Mouse (Mus musculus) megakaryocyte, embryonic 14.5 days (primary cell): ENCODE measurements at regions not wholly inside any gene's neighbourhood (a gene's known extent, or its start where the extent isn't known, plus 50 kb on each side); places are given as distances from the start of the nearest gene placed in this dataset.

Experiments
- H3K27me3 ChIP-seq: replicated peaks from 2 replicates; pipeline ENCODE3; 2012; ENCODE audit warnings: inconsistent platforms
- H3K36me3 ChIP-seq: replicated peaks from 2 replicates; pipeline ENCODE3; 2012; ENCODE audit warnings: low read length, inconsistent platforms, mixed read lengths
- H3K4me1 ChIP-seq: 2 replicates; pipeline ENCODE4 v1.6.1; 2012; ENCODE audit warnings: inconsistent platforms
- H3K4me3 ChIP-seq: replicated peaks from 2 replicates; pipeline ENCODE3; 2012; ENCODE audit warnings: moderate library complexity, mild to moderate bottlenecking, inconsistent platforms
- H3K9me3 ChIP-seq: 2 replicates; pipeline ENCODE4 v1.6.1; 2012; ENCODE audit warnings: inconsistent platforms
- FLI1 ChIP-seq: IDR thresholded peaks from 2 replicates; pipeline ENCODE4 v1.6.1; 2012; ENCODE audit warnings: low read length, inconsistent platforms, mixed read lengths
- GATA1 ChIP-seq: IDR thresholded peaks from 3 replicates; pipeline ENCODE4 v1.6.1; 2012; ENCODE audit warnings: mixed read lengths, low read length, inconsistent platforms, borderline replicate concordance

DNA sequence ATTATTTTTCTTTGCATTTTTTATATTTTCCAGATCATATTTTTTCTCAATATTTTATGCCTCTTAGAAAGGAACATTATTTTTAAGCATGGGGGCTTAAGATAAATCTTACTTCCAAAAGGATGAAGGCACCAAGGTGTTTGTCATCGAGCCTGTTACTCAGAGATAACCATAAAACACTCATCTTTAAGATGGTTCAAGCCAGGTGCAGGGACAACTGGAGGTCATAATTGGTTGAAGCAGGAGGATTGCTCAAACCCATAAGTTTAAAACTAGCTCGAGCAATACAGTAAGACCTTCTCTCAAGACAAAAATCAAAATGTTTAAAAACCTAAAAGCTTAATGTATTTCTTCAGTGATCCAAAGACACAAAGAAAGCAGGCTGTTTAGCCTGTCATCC, 92.6 kb upstream of the Rreb1 start:
- peaks cover 7% of the 10 kb centered on the region for H3K27me3 ChIP-seq
- no peaks in the 10 kb centered on the region for H3K36me3 ChIP-seq
- peaks cover 22% of the 10 kb centered on the region for H3K4me1 ChIP-seq
- H3K4me3 ChIP-seq = no peak overlapping the region
- H3K9me3 ChIP-seq = peaks cover 7% of the 10 kb centered on the region
- TF ChIP-seq FLI1 (no peak), GATA1 (no peak)

DNA sequence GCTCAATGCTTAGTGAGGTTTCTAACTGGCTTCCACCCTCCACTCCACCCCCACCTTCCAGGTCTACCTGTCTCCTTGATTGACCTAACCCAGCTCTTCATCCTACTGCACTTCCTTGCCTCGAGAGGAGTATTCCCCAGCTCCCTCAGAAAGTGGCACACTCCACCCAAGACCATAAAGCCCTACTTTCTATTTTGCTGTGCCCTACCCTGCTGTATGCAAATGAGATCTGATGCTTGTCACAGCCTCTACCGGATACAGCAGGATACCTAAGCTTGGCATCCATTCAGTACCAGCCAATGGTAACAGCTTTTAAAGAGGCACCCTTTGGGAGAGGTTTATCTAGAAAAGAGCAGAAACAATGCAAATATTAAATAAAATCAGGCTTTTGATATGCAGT, 92.1 kb upstream of the Rreb1 start:
- H3K9me3 ChIP-seq = peaks cover 7% of the 10 kb centered on the region
- H3K36me3 ChIP-seq = no peaks in the 10 kb centered on the region
- no peak for TF ChIP-seq FLI1
- no peak overlapping the region for H3K4me3 ChIP-seq
- peaks cover 17% of the 10 kb centered on the region for H3K4me1 ChIP-seq
- peaks cover 5% of the 10 kb centered on the region for H3K27me3 ChIP-seq

GRCm38 (mm10) chr13:37689127-37689777, 88.9 kb upstream of the Rreb1 start:
- Histone ChIP-seq H3K4me3 (no peak overlapping the region), H3K27me3 (peaks cover 7% of the 10 kb centered on the region), H3K4me1 (peaks cover 13% of the 10 kb centered on the region), H3K36me3 (no peaks in the 10 kb centered on the region), H3K9me3 (peaks cover 7% of the 10 kb centered on the region)
- TF ChIP-seq FLI1 (no peak), GATA1 (no peak)

GRCm38 (mm10) chr13:37691855-37692445, 86.2 kb upstream of the Rreb1 start:
- peaks cover 7% of the 10 kb centered on the region for H3K27me3 ChIP-seq
- no peak overlapping the region for H3K4me3 ChIP-seq
- peaks cover 7% of the 10 kb centered on the region for H3K9me3 ChIP-seq
- peaks cover 4% of the 10 kb centered on the region; the same call in 1 of the 2 replicates for H3K4me1 ChIP-seq
- no peak for TF ChIP-seq GATA1
- H3K36me3 ChIP-seq = no peaks in the 10 kb centered on the region

DNA sequence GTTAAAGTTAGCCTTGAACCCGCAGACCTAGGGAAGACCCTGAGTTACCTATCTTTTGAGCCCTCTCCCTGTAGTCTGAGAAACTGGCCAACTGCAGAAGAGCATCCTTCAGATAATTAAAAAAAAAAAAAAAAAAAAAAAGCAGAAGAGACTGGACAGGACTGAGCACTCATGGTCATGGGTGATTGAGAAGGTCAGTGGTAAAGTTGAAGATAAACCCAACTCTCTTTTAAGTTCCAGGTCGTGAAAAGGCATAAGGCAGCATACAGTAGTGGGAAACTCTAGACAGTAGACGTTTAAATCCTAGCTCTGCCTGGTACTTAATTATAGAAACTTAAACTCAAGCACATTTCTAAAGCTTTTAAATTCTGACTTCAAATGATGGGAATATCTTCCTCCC, 84.6 kb upstream of the Rreb1 start:
- H3K27me3 ChIP-seq = peaks cover 7% of the 10 kb centered on the region
- H3K36me3 ChIP-seq = no peaks in the 10 kb centered on the region
- peaks cover 7% of the 10 kb centered on the region for H3K9me3 ChIP-seq
- peaks cover 4% of the 10 kb centered on the region; the same call in 1 of the 2 replicates for H3K4me1 ChIP-seq
- TF ChIP-seq FLI1 (no peak), GATA1 (no peak)
- H3K4me3 ChIP-seq = no peak overlapping the region

- peaks cover 26% of the 10 kb centered on the region for H3K27me3 ChIP-seq
- no peak for TF ChIP-seq GATA1
- TF ChIP-seq FLI1 = no peak
These were observed 73.7 kb upstream of the Rreb1 start for GRCm38 (mm10) chr13:37704475-37704874.

GRCm38 (mm10) chr13:37705482-37705881, 72.7 kb upstream of the Rreb1 start:
- no peak for TF ChIP-seq GATA1
- no peak for TF ChIP-seq FLI1
- H3K27me3 ChIP-seq = peaks cover 23% of the 10 kb centered on the region
- no peaks in the 10 kb centered on the region for H3K36me3 ChIP-seq
- peaks cover 33% of the 10 kb centered on the region for H3K4me1 ChIP-seq
- peaks cover 7% of the 10 kb centered on the region for H3K9me3 ChIP-seq
- peak overlapping the region; percentile 55 for H3K4me3 ChIP-seq

More at GRCm38 (mm10) chr13:37704475-37704874, 73.7 kb upstream of the Rreb1 start:
- no peak overlapping the region for H3K4me3 ChIP-seq
- peaks cover 33% of the 10 kb centered on the region for H3K4me1 ChIP-seq
- H3K36me3 ChIP-seq = no peaks in the 10 kb centered on the region
- H3K9me3 ChIP-seq = peaks cover 7% of the 10 kb centered on the region

DNA sequence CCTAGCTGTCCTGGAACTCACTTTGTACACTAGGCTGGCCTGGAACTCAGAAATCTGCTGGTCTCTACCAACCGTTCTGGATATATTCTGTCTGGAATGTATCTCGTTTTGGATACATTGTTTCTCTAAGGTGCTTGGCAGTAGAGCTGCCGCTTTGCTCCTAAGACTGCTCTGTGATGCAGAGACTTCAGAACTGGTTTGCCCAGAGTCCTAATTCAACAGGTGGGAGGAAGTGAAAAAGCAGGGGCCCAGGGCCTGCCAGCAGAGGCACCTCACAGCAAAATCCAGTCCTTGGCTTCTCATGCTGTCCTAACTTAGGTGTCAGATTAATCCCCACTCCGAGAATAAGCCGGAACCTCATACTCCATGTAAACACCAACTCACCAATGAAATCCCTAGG, 67.3 kb upstream of the Rreb1 start:
- TF ChIP-seq FLI1 (no peak), GATA1 (no peak)
- no peaks in the 10 kb centered on the region for H3K9me3 ChIP-seq
- no peaks in the 10 kb centered on the region for H3K36me3 ChIP-seq
- no peaks in the 10 kb centered on the region for H3K27me3 ChIP-seq
- H3K4me1 ChIP-seq = peaks cover 24% of the 10 kb centered on the region
- no peak overlapping the region for H3K4me3 ChIP-seq

GRCm38 (mm10) chr13:37712908-37713496, 65.2 kb upstream of the Rreb1 start:
- no peak overlapping the region for H3K4me3 ChIP-seq
- H3K9me3 ChIP-seq = no peaks in the 10 kb centered on the region
- TF ChIP-seq FLI1 (no peak), GATA1 (no peak)

DNA sequence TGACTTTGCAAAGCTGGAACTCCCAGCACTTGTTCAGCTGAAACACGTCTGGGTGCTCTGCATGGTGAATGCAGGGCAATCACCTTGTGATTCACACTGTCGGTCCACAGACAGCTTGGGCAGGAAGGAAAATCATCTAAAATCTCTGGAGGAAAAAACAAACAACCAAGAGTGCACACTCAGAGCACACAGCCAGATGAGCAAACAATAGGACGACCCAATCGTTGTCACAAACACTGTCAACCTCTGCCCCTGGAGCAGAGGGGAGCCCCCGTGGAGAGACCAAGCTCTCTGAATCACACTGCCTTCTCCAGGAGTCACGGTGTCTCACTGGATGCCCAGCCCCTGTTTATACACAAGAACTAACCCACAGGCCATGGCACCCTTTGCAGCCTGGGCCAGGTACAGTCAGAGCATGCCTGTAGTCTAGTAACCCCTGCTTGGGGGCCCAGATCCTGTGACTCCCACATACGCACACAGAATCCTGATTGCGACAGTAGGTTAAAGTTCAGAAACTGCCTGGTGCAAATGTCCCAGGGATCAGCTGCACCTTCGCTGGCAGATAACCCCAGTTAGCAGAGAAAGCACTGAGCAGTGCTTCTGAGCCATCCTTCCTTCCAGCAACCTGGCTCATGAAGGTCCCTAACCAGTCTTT, 63.0 kb upstream of the Rreb1 start:
- Histone ChIP-seq H3K4me1 (peaks cover 58% of the 10 kb centered on the region), H3K36me3 (no peaks in the 10 kb centered on the region), H3K27me3 (no peaks in the 10 kb centered on the region), H3K9me3 (no peaks in the 10 kb centered on the region), H3K4me3 (no peak overlapping the region)
- no peak for TF ChIP-seq GATA1
- TF ChIP-seq FLI1 = no peak

More at GRCm38 (mm10) chr13:37712908-37713496, 65.2 kb upstream of the Rreb1 start:
- Histone ChIP-seq H3K4me1 (peaks cover 39% of the 10 kb centered on the region), H3K27me3 (no peaks in the 10 kb centered on the region), H3K36me3 (no peaks in the 10 kb centered on the region)
